Mouse (Mus musculus) embryonic facial prominence, embryonic 11.5 days (tissue): ENCODE measurements around the gene Cnih3. TPM values are rescaled to one million over a fixed set of nuclear protein-coding genes. Genes with fewer than 3 reads are reported as not detected.

Experiments
- ATAC-seq: fragments of 200-750 bp; cut with Nextera tagmentation; replicated peaks from 2 replicates; pipeline ENCODE4 v1.8.0; 2017; ENCODE audit warnings: low read depth; ENCODE audit not compliant: insufficient number of reproducible peaks, low FRiP score, low TSS enrichment
- DNase-seq: peaks from one replicate; pipeline ENCODE4 v3.0.0-alpha.2; 2015; ENCODE audit warnings: low spot score
- H3K27ac ChIP-seq: fragments of 300-500 bp; sonication (generic); replicated peaks from 2 replicates; pipeline ENCODE4 v1.5.1; 2014; ENCODE audit warnings: mild to moderate bottlenecking, low read depth, low read length, control low read depth
- H3K27me3 ChIP-seq: fragments of 300-500 bp; sonication (generic); 2 replicates; pipeline ENCODE4 v1.6.1; 2014; ENCODE audit warnings: mild to moderate bottlenecking, low read length, moderate library complexity, mixed read lengths; ENCODE audit not compliant: control insufficient read depth, insufficient read depth
- H3K36me3 ChIP-seq: fragments of 300-500 bp; sonication (generic); replicated peaks from 2 replicates; pipeline ENCODE4 v1.6.1; 2014; ENCODE audit warnings: low read depth, mild to moderate bottlenecking, low read length, moderate library complexity, mixed read lengths; ENCODE audit not compliant: control insufficient read depth, insufficient read depth
- H3K4me1 ChIP-seq: fragments of 300-500 bp; sonication (generic); 2 replicates; pipeline ENCODE4 v1.6.1; 2014; ENCODE audit warnings: low read length, mixed read lengths; ENCODE audit not compliant: control insufficient read depth, insufficient read depth
- H3K4me2 ChIP-seq: fragments of 300-500 bp; sonication (generic); 2 replicates; pipeline ENCODE4 v1.6.1; 2014; ENCODE audit warnings: low read depth, mild to moderate bottlenecking, control low read depth, low read length, moderate library complexity
- H3K4me3 ChIP-seq: fragments of 300-500 bp; sonication (generic); 2 replicates; pipeline ENCODE4 v1.5.1; 2014; ENCODE audit warnings: low read depth, low read length, control low read depth
- H3K9ac ChIP-seq: fragments of 300-500 bp; sonication (generic); replicated peaks from 2 replicates; pipeline ENCODE4 v1.6.1; 2014; ENCODE audit warnings: mild to moderate bottlenecking, control low read depth, low read length
- H3K9me3 ChIP-seq: fragments of 300-500 bp; sonication (generic); replicated peaks from 2 replicates; pipeline ENCODE4 v1.6.1; 2016; ENCODE audit warnings: mild to moderate bottlenecking, low read length, inconsistent platforms, mixed read lengths; ENCODE audit not compliant: control insufficient read depth
- WGBS: fragments of 180-500 bp; shearing (Covaris S2); extraction: QIAGEN DNeasy Blood & Tissue Kit; methylation state at CpG from one replicate; pipeline ENCODE4 v1.1.7; 2014; 5-methylcytosine and 5-hydroxymethylcytosine counted together
- polyA plus RNA-seq: library from polyadenylated mRNA; unstranded; fragments of >200 nt; fragmentation: Nextera tagmentation; extraction: Ambion mirVana; gene quantifications from 2 replicates; pipeline ENCODE4 v1.2.1, GENCODE M21; 2014

The Cnih3 gene
- polyA plus RNA-seq, 1 experiment from 2014 or later: 0.50 TPM

DNA sequence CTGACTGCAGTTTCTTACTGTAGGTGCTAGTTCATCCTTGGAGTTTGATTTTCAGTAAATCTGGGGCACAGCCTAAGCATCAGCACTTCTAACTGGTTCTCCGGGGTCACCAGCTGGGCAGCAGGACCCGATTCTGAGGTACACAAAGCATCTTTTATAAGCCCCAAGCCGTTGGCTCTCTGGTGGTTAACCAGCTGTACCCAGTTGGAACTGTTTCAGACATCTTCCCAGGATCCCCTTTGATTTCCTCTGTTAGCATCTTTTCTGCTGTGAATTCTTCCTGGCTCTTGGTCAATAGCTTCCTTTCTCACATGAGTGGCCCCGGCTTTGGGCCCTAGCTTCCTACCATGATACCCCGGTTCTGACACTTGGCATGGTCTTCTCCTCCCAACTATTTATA is 132.3 kb downstream of the Cnih3 start:
- WGBS: 73% methylated on average over 5 of the region's 5 CpGs
- no peaks in the 10 kb centered on the region for H3K27me3 ChIP-seq

DNA sequence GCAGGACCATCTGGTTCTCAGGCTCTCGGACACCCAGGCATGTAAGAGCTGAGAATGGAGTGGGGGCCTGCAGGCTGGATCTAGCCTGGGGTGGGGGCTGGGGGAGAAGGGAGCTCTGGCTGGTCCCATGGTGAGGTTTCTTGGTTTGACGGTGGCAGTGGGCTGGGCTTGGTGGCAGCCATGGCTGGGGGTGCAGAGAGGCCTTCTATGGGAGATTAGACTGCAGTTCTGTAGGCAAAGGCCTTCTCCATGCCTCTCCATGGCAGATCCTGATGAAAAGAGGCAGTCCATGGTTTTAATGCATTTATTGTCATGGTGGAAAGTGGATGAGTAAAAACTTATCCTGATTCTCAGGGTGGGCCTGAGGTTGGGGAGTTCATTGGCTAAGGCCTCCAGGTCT is 151.0 kb downstream of the Cnih3 start:
- Histone ChIP-seq H3K4me2 (no peak overlapping the region), H3K4me1 (no peaks in the 10 kb centered on the region), H3K27ac (no peak overlapping the region), H3K36me3 (no peaks in the 10 kb centered on the region), H3K9ac (no peak overlapping the region), H3K27me3 (no peaks in the 10 kb centered on the region), H3K4me3 (no peak overlapping the region), H3K9me3 (no peaks in the 10 kb centered on the region)
- no peak for DNase-seq
- no peak for ATAC-seq
- 87% methylated on average over 2 of the region's 2 CpGs for WGBS

More for the DNA sequence above, 132.3 kb downstream of the Cnih3 start:
- no peaks in the 10 kb centered on the region for H3K9me3 ChIP-seq
- H3K36me3 ChIP-seq: no peaks in the 10 kb centered on the region
- no peak overlapping the region for H3K4me2 ChIP-seq
- H3K27ac ChIP-seq: no peak overlapping the region
- no peak overlapping the region for H3K4me3 ChIP-seq
- ATAC-seq (no peak), DNase-seq (no peak)
- no peaks in the 10 kb centered on the region for H3K4me1 ChIP-seq
- no peak overlapping the region for H3K9ac ChIP-seq

DNA sequence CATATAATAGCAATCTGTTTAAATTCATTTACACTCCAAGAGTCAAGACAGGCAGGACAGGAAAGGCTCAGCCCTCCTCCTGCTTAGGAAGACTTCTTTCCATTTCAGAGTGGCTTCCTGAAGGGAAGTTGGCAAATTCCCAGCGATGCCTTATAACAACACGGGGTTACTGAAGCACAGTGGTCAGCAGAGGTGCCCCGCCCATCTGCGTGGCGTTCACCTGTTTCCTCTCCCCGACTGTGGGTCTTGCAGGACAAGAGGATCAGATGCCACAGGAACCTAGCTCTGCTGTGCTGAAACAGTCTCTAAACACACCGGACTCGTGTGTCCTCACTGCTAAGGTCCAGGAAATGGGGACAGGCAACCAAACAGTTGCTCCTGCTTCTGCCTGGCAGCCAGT is 152.9 kb downstream of the Cnih3 start:
- WGBS: 58% methylated on average over 8 of the region's 8 CpGs
- Histone ChIP-seq H3K4me1 (no peaks in the 10 kb centered on the region), H3K36me3 (no peaks in the 10 kb centered on the region), H3K27me3 (no peaks in the 10 kb centered on the region), H3K9ac (no peak overlapping the region), H3K27ac (no peak overlapping the region), H3K9me3 (no peaks in the 10 kb centered on the region), H3K4me2 (no peak overlapping the region), H3K4me3 (no peak overlapping the region)
- no peak for DNase-seq
- ATAC-seq: no peak

Other genes with a start within 250 kb of the Cnih3 start
- gene Nvl, start 208.4 kb upstream of the Cnih3 start, polyA plus RNA-seq: 36.3 and 40.9 TPM in 2 replicates
- 89.0 and 92.0 TPM in 2 replicates for gene Cnih4, start 207.9 kb upstream of the Cnih3 start, polyA plus RNA-seq
- gene Wdr26, start 140.6 kb upstream of the Cnih3 start, polyA plus RNA-seq: 28.2 and 32.6 TPM in 2 replicates
- gene Ccdc121, start 158.8 kb downstream of the Cnih3 start, polyA plus RNA-seq: 0.11 TPM in 1 of 2 replicates, not detected in the other
- gene Dnah14, start 223.9 kb downstream of the Cnih3 start, polyA plus RNA-seq: 1.6 and 1.9 TPM in 2 replicates